Mouse (Mus musculus): ENCODE measurements at regions not wholly inside any gene's neighbourhood (a gene's known extent, or its start where the extent isn't known, plus 50 kb on each side); places are given as distances from the start of the nearest gene placed in this dataset.

- intact Hi-C loops (cut with DNase I) = no loop called here
Measured at GRCm38 (mm10) chr2:34043064-34043463, 155.3 kb upstream of the Mvb12b start.

GRCm38 (mm10) chr2:34042336-34042735 is 154.6 kb upstream of the Mvb12b start:
- intact Hi-C loops (cut with DNase I) = no loop called here

GRCm38 (mm10) chr2:34038982-34039381 is 151.2 kb upstream of the Mvb12b start:
- intact Hi-C loops (cut with DNase I) = no loop called here

DNA sequence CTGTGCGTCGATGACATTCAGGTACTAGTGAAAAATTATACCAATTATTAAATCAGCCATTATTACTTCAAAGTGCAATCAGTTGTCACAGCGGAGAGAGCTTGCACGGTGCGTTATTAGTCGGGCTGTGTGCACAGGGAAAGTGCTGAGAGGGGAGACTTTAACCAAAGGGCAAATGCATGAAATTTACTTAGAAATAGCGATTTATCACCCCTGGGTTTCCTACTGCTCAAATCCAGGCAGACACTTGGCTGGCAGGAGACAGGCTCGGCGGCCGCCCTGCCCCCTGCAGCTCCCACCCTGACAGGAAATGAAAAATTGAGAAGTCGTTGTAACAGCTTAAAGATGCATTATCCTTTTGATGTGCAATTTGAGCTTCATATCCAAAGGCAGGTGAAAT is 145.5 kb upstream of the Mvb12b start:
- intact Hi-C loops (cut with DNase I) = no loop called here

DNA sequence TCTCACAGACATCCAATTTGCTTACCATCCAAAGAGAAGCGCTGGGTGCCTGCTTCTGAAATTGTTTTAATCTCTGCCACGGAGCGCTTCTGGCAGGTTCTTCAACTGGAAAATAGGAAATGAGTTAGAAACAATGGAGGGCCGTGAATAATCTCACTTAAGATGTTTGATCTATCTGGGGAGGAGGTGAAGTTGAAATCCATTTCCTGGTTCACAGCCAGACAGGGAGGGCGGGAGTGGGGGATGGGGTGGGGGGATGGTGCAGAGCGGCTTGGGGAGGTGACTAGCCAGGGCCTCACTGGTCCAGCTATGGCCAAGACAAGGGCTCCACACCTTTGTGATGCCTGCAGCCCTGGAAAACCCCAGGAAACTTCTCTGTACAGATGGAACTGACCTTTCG is 143.7 kb upstream of the Mvb12b start:
- intact Hi-C loops (cut with DNase I) = no loop called here

DNA sequence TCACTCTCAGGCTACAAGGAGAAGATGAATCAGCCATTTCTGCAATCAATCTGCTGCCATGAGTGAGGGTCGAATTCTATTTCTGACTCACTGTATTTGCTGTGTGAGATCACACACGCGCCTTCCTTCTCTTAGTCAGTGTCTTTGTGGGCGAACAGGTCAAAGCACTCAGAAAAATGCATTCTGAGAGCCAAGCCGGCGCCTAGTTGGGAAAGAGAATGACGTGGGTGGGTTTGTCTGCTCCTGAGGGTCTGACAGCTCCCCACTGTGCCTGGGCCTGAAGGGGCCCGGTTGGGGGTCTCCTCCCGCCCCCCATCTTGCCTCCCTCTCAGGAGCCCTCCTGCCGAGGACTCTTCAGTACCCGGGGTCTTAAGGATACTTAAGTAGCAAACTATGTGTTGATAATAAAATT is 143.3 kb upstream of the Mvb12b start:
- intact Hi-C loops (cut with DNase I) = no loop called here

GRCm38 (mm10) chr2:34027445-34027844 is 139.7 kb upstream of the Mvb12b start:
- intact Hi-C loops (cut with DNase I) = no loop called here

GRCm38 (mm10) chr2:34026566-34027360 is 139.0 kb upstream of the Mvb12b start:
- intact Hi-C loops (cut with DNase I) = no loop called here

- intact Hi-C loops (cut with DNase I) = no loop called here
Measured at GRCm38 (mm10) chr2:34025715-34026360, 138.1 kb upstream of the Mvb12b start.

DNA sequence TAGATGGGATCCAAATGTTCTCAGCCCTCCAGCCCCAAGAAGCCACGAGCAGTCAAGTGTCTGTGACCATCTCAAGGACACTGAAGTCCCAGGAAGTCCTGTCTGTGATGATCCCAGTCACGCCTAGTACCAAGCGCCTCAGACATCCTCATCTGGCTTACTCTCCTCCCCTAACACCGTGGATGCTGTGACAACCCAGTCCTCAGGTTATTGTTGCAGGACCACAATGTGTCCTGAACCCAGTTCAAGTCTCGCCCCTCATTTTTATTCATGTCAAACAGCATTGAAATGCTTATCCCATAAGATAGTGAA is 129.4 kb upstream of the Mvb12b start:
- intact Hi-C loops (cut with DNase I) = no loop called here

GRCm38 (mm10) chr2:34016350-34017141 is 128.8 kb upstream of the Mvb12b start:
- intact Hi-C loops (cut with DNase I) = no loop called here

DNA sequence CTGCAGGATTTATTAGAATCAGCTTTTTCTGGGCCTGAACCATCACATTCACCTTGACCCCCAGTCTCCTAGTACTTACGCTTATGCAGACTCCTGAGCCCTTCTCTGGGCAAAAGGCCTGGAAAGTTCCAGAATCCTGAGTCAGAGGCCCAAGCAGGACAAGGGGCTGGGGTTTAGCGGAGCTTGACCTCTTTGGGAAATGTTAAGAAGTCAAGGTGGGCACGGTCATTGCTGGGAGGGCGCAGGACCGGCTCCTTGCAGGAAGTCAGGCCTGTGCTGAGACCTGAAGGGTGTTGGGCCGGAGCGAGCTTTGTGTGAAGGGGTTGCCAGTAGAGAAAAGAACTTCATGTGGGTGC is 127.9 kb upstream of the Mvb12b start:
- intact Hi-C loops (cut with DNase I) = no loop called here

GRCm38 (mm10) chr2:34014868-34015639 is 127.3 kb upstream of the Mvb12b start:
- intact Hi-C loops (cut with DNase I) = no loop called here

DNA sequence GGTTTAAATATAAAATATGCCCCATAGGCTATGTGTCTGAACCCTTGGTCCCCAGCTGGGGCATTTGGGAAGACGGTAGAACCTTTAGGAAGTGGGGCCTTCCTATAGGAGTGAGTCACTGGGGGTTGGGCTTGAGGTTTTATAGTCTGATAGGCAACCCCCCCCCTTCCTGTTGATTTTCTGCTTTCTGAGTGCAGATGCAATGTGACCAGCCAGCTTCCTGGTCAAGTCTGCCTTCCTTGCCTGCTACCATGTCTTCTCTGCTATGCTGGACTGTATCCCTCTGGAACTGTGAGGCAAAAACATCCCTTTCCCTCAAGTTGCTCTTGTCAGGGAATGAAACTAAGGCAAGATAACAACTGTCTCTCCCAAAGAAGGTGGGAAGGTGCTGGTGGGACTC is 122.4 kb upstream of the Mvb12b start:
- intact Hi-C loops (cut with DNase I) = no loop called here

DNA sequence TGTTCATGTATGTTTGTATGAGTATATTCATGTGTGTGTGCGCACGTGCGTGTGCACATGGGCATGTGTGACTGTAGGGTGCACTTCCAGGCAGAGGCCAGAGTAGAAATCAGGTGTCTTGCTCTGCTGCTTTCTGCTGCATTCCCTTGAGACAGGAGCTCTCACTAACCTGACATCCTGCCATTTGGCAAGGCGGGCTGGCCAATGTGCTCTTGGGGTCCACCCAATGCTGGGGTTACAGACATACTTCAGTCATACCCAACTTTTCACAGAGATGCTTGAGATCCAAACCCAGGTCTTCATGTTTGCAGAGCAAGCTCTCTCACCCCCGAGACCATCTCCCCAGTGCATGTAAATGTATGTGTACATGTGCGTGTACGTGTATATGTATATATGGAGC is 120.2 kb upstream of the Mvb12b start:
- intact Hi-C loops (cut with DNase I) = no loop called here

- intact Hi-C loops (cut with DNase I) = no loop called here
Measured at GRCm38 (mm10) chr2:33997106-33997505, 109.4 kb upstream of the Mvb12b start.

DNA sequence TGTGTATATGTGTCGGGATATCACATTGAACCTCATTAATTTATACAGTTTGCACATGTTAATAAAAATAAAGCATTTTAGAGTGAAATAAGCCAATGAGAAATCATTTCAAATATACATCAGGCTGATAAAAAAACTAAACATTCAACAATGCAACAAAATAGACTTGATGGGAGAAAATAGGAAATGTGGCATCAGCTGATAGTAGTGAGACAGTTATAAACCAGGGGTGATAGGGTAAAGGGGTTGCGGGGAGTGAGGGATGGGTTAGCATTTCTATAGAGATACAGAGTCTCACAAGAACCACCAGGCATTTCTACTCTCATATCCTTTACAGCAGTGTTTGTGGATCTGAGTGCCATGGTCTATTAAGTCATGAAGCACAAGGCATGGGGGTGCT is 108.6 kb upstream of the Mvb12b start:
- intact Hi-C loops (cut with DNase I) = no loop called here

DNA sequence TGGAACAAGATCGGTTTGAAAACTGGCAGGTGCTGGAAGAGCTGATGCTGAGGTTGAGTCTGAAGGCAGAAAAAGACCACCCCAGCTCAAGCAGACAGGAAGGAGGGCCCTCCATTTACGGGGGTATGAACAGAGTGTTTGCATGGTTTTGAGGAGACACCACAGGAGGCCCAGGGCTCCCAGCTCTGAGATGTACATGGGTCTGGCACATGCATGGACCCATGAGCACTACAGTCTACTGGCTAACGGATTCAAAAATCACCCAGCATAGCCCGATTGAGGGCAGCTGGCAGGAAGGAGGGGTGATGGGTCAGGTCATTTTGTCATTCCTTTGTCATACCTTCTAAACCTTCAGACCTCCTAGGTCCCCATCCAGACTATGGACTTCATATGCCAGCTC is 103.6 kb upstream of the Mvb12b start:
- intact Hi-C loops (cut with DNase I) = no loop called here

DNA sequence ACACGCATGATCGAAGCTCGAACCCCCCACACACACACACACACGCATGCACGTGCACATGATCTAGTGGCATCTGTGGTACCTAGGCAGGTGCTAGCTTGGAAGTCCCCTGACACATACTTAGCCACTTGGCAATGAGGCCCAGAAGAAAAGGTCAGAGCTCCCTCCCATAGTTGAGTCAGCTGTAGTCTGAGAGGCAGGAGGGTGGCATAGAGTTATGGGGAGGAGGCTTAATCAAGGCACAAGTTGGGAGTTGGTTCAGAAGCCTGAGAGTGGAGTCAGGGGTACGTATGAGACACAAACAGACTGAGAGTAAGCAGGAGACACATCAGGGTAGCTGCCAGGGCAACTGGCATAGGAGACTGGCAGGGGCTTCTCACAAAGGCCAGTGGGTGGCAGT is 103.0 kb upstream of the Mvb12b start:
- intact Hi-C loops (cut with DNase I) = no loop called here

- intact Hi-C loops (cut with DNase I) = no loop called here
Measured at GRCm38 (mm10) chr2:33989555-33990370, 102.0 kb upstream of the Mvb12b start.

DNA sequence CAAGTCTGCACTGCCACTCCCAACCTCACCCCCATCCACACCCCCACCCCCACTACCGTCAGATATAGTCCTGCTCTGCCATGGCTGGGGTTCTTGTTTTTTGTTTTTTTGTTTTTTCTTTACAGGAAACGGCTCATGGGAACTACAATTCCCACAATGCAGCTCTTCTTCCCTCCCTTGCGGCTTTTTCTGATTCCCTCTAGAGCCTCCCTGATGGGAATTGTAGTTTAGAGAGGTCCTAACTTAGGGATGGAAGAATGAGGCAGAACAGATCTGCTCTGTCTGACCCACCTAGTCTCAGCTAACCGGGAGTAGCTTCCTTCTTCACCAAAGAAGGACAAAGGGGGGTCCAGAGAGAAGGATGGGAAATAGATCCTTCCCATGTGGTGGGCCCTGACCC is 98.7 kb upstream of the Mvb12b start:
- intact Hi-C loops (cut with DNase I) = no loop called here

Data from adrenal gland (tissue).